Mouse (Mus musculus): ENCODE results near the gene Fem1a. TPM values are rescaled to one million over a fixed set of nuclear protein-coding genes. Genes with fewer than 3 reads are reported as not detected.
A peak's percentile ranks its signal among the peaks of the same experiment; 100 is the strongest.

The Fem1a gene
- total RNA-seq, 2 experiments from 2014 or later, result 133 to 135 TPM

DNA sequence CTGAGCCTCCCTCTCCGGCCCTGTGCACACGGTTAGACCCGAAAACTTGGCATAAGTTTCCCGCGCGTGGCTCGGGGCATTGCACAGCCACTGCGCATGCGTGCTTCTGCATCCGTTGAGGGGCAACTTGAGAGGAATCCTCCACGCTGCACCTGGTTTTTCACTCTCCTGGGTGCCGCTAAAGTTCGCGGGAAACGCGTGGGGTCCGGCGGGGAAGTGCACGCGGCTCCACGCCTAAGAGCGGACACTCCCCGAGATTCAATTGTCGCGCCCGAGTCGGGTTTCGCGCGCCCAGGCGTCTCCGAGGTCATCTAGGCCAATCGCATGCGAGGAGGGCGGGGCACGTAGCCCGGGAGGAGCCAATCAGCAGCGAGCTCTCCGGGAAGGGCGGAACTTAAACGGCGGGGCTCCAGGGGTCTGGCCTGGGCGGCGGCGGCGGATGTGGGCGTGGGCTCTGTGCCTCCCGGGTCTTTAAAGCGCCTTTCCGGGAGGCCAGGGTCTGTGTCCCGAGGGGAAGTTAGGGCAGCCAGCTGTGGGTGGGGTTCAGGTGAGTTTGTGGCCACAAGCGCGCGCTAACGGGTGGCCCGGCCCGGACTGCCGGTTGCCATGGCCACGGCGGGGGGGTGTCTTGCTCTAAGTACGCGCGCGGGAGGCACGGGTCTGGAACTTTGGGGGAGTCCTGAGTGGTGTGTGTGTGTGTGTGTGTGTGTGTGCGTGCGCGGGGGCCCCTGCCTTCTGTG, 47.4 kb downstream of the Fem1a start:
- DNase-seq, result peak; percentile 95

DNA sequence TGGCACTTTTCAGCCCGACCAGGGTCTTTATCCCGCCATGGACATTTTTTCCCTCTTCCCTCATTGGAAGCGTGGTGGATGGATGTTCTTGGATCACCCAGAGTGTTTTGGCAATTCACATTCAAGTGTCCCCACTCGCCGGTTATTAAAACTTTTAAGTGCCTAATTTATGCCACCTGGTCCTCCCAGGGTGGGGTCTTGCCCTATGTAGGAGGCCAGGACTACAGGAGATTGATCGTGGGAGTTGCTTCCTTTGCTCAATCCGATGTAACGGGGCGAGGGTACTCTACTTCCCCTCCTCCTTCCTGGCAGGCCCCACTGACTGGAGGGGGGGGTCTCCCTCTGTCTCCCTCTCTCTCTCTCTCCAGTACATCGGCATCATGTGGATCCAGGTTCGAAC, 48.1 kb downstream of the Fem1a start:
- no peak for DNase-seq

DNA sequence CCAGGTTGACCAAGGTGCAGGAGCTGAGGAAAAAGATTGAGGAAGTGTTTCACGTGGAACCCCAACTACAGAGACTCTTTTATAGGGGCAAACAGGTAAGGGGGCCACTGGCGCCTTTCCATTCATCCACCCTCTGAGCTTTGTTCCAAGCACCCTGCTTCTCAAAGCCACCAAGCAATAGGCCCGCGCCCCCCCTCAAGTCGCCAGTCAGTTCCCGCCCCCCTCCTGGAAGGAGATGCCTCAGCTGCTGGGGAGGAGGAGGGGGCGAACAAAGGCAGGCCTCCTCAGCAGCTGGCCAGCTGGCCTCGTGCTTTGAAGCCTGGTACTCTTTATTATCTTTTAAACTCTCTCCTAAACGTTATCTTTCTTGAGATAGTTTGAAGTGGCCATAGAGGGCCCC, 48.5 kb downstream of the Fem1a start:
- no peak for DNase-seq

GRCm38 (mm10) chr17:56305826-56306225, 49.2 kb downstream of the Fem1a start:
- no peak for DNase-seq

GRCm38 (mm10) chr17:56308088-56308487, 51.5 kb downstream of the Fem1a start:
- DNase-seq, result no peak

GRCm38 (mm10) chr17:56309191-56309945, 52.8 kb downstream of the Fem1a start:
- DNase-seq, result no peak

Small RNA genes within 50 kb of the gene (microRNA-seq; reads per million reads assigned to microRNA genes)
- 3.4 to 4.4 reads per million in 2 experiments for gene Mir7b (ENCODE audit: borderline replicate concordance in 2 of 2)

Other genes with a start within 250 kb of the Fem1a start
- 10 to 100 TPM; 10.8 to 12.4 TPM for gene Sh3gl1, start 220.2 kb upstream of the Fem1a start, total RNA-seq (2021)
- gene Chaf1a, start 216.4 kb upstream of the Fem1a start, total RNA-seq (2021), result 1 to 10 TPM in 1 of 2 experiments, under 1 TPM in 1; 0.79 to 1.3 TPM
- 10 to 100 TPM; 42.7 to 46.1 TPM for gene Ubxn6, start 181.8 kb upstream of the Fem1a start, total RNA-seq (2021)
- gene Hdgfl2, start 177.2 kb upstream of the Fem1a start, total RNA-seq (2021), result 10 to 100 TPM; 21.5 to 24.2 TPM
- gene Plin4, start 147.0 kb upstream of the Fem1a start, total RNA-seq (2021), result 100 to 1,000 TPM; 177 to 234 TPM
- 10 to 100 TPM; 27.7 to 29.0 TPM for gene Plin5, start 139.2 kb upstream of the Fem1a start, total RNA-seq (2021)
- gene Lrg1, start 134.8 kb upstream of the Fem1a start, total RNA-seq (2021), result 10 to 100 TPM; 13.4 to 24.9 TPM
- gene Sema6b, start 116.5 kb upstream of the Fem1a start, total RNA-seq (2021), result 1 to 10 TPM; 1.9 to 4.2 TPM
- under 1 TPM; 0.64 to 0.78 TPM for gene Tnfaip8l1, start 94.3 kb upstream of the Fem1a start, total RNA-seq (2021)
- gene Mydgf, start 72.9 kb upstream of the Fem1a start, total RNA-seq (2021), result 10 to 100 TPM; 20.3 to 21.7 TPM
- gene Dpp9, start 37.9 kb upstream of the Fem1a start, total RNA-seq (2021), result 10 to 100 TPM; 27.1 to 31.8 TPM
- gene Ticam1, start 20.0 kb downstream of the Fem1a start, total RNA-seq (2021), result 1 to 10 TPM; 2.8 to 3.0 TPM
- gene Plin3, start 36.1 kb downstream of the Fem1a start, total RNA-seq (2021), result 10 to 100 TPM; 35.3 to 39.1 TPM
- not detected for gene Arrdc5, start 43.5 kb downstream of the Fem1a start, total RNA-seq (2021)
- gene Uhrf1, start 46.5 kb downstream of the Fem1a start, total RNA-seq (2021), result 1 to 10 TPM; 2.6 to 2.7 TPM
- 10 to 100 TPM; 21.5 to 22.6 TPM for gene Kdm4b, start 69.3 kb downstream of the Fem1a start, total RNA-seq (2021)
- gene Ptprs, start 219.7 kb downstream of the Fem1a start, total RNA-seq (2021), result 10 to 100 TPM; 37.7 to 39.6 TPM

Data from gastrocnemius, postnatal 25 days (tissue).